Mouse (Mus musculus) liver, embryonic 14.5 days (tissue): ENCODE measurements around the gene Arpp21. TPM values are rescaled to one million over a fixed set of nuclear protein-coding genes. Genes with fewer than 3 reads are reported as not detected.

Experiments used
- ATAC-seq: fragments of 200-750 bp; cut with Nextera tagmentation; 2 replicates; pipeline ENCODE4 v1.8.0; 2017; ENCODE audit warnings: moderate number of reproducible peaks, mild to moderate bottlenecking, moderate library complexity; ENCODE audit not compliant: insufficient read depth
- DNase-seq, 3 experiments: peaks; one replicate each; pipeline ENCODE4 v3.0.0-alpha.2; 2012 to 2013; ENCODE audit warnings: low read depth in 3 of 3, low spot score in 3 of 3
- H3K27ac ChIP-seq: fragments of 300-500 bp; sonication (generic); 2 replicates; pipeline ENCODE4 v1.5.1; 2014; ENCODE audit warnings: moderate library complexity, mild to moderate bottlenecking, control low read depth, inconsistent platforms
- H3K27me3 ChIP-seq: fragments of 300-500 bp; sonication (generic); 2 replicates; pipeline ENCODE4 v1.6.1; 2014; ENCODE audit warnings: mild to moderate bottlenecking, low read length, moderate library complexity; ENCODE audit not compliant: control insufficient read depth, insufficient read depth
- H3K36me3 ChIP-seq: fragments of 300-500 bp; sonication (generic); replicated peaks from 2 replicates; pipeline ENCODE4 v1.6.1; 2014; ENCODE audit warnings: low read depth; ENCODE audit not compliant: control insufficient read depth, insufficient read depth
- H3K4me1 ChIP-seq, 2 experiments: fragments of 200-500 bp in 1 of 2; fragments of 300-500 bp in 1 of 2; sonication (generic) in 1 of 2; replicated peaks; 2 replicates each; pipeline ENCODE4 v1.6.1; 2012 to 2014; ENCODE audit warnings: antibody characterized with exemption in 1 of 2, inconsistent platforms in 1 of 2, low read length in 1 of 2; ENCODE audit not compliant: control insufficient read depth in 2 of 2, insufficient read depth in 2 of 2
- H3K4me2 ChIP-seq: fragments of 300-500 bp; sonication (generic); 2 replicates; pipeline ENCODE4 v1.6.1; 2014; ENCODE audit warnings: low read depth, mild to moderate bottlenecking, control low read depth, moderate library complexity
- H3K4me3 ChIP-seq, 2 experiments: fragments of 200-500 bp in 1 of 2; fragments of 300-500 bp in 1 of 2; sonication (generic) in 1 of 2; 2 replicates each; pipeline ENCODE4 v1.5.1; 2012 to 2014; ENCODE audit warnings: low read depth in 2 of 2, low read length in 2 of 2, mild to moderate bottlenecking in 2 of 2, control low read depth in 1 of 2, inconsistent platforms in 1 of 2, moderate library complexity in 1 of 2; ENCODE audit not compliant: insufficient read depth in 1 of 2
- H3K9ac ChIP-seq: fragments of 300-500 bp; sonication (generic); replicated peaks from 2 replicates; pipeline ENCODE4 v1.6.1; 2014; ENCODE audit warnings: mild to moderate bottlenecking, control low read depth, moderate library complexity
- H3K9me3 ChIP-seq: fragments of 300-500 bp; sonication (generic); 2 replicates; pipeline ENCODE4 v1.6.1; 2016; ENCODE audit warnings: low read length, mixed read lengths; ENCODE audit not compliant: control insufficient read depth
- CTCF ChIP-seq: IDR thresholded peaks from 2 replicates; pipeline ENCODE4 v1.5.1; 2016; ENCODE audit warnings: antibody characterized with exemption, low read depth, control low read depth
- EP300 ChIP-seq: IDR thresholded peaks from 2 replicates; pipeline ENCODE4 v1.6.1; 2016; ENCODE audit warnings: antibody characterized with exemption, low read depth
- WGBS: fragments of 180-500 bp; shearing (Covaris S2); extraction: QIAGEN DNeasy Blood & Tissue Kit; methylation state at CpG from one replicate; pipeline ENCODE4 v1.1.7; 2014; ENCODE audit not compliant: insufficient replicate concordance; 5-methylcytosine and 5-hydroxymethylcytosine counted together
- polyA plus RNA-seq, 2 experiments: library from polyadenylated mRNA; depleted of rRNA in 1 of 2; stranded (reverse) in 1 of 2; unstranded in 1 of 2; fragments of >200 nt; fragmentation: Nextera tagmentation in 1 of 2; extraction: Ambion mirVana in 1 of 2; gene quantifications; 2 replicates each; pipeline versions ENCODE4 v1.2.1 to v1.2.3; 2012 to 2014

Gene Arpp21
- polyA plus RNA-seq, 2 experiments = 0.36 to 0.42 TPM

- no peak for TF ChIP-seq EP300
- TF ChIP-seq CTCF = no peak
Measured at GRCm38 (mm10) chr9:112078453-112078852, 157.3 kb downstream of the Arpp21 start.

GRCm38 (mm10) chr9:112075273-112075672, 160.5 kb downstream of the Arpp21 start:
- H3K4me1 ChIP-seq = no peaks in the 10 kb centered on the region
- WGBS = 65% methylated on average over 5 of the region's 5 CpGs
- TF ChIP-seq CTCF (no peak), EP300 (no peak)
- no peak overlapping the region for H3K4me3 ChIP-seq
- no peaks in the 10 kb centered on the region for H3K27me3 ChIP-seq
- H3K36me3 ChIP-seq = no peaks in the 10 kb centered on the region
- ATAC-seq = no peak
- H3K9ac ChIP-seq = no peak overlapping the region
- H3K4me2 ChIP-seq = no peak overlapping the region
- H3K9me3 ChIP-seq = no peaks in the 10 kb centered on the region
- no peak overlapping the region for H3K27ac ChIP-seq
- no peak for DNase-seq

More at GRCm38 (mm10) chr9:112078453-112078852, 157.3 kb downstream of the Arpp21 start:
- no peaks in the 10 kb centered on the region for H3K36me3 ChIP-seq
- no peak overlapping the region for H3K9ac ChIP-seq
- no peak overlapping the region for H3K27ac ChIP-seq
- ATAC-seq = no peak
- no peak overlapping the region for H3K4me2 ChIP-seq
- no peak for DNase-seq
- 57% methylated on average over 4 of the region's 4 CpGs for WGBS
- no peaks in the 10 kb centered on the region for H3K9me3 ChIP-seq
- no peak overlapping the region for H3K4me3 ChIP-seq
- no peaks in the 10 kb centered on the region for H3K4me1 ChIP-seq
- H3K27me3 ChIP-seq = no peaks in the 10 kb centered on the region

GRCm38 (mm10) chr9:112074872-112075271, 160.9 kb downstream of the Arpp21 start:
- DNase-seq (no peak), ATAC-seq (no peak)
- no peaks in the 10 kb centered on the region for H3K4me1 ChIP-seq
- 51% methylated on average over 5 of the region's 5 CpGs for WGBS
- H3K36me3 ChIP-seq = no peaks in the 10 kb centered on the region
- H3K9me3 ChIP-seq = no peaks in the 10 kb centered on the region
- H3K27me3 ChIP-seq = no peaks in the 10 kb centered on the region
- TF ChIP-seq CTCF (no peak), EP300 (no peak)
- no peak overlapping the region for H3K9ac ChIP-seq
- no peak overlapping the region for H3K4me2 ChIP-seq
- H3K27ac ChIP-seq = no peak overlapping the region
- H3K4me3 ChIP-seq = no peak overlapping the region

GRCm38 (mm10) chr9:112071368-112071767, 164.4 kb downstream of the Arpp21 start:
- WGBS = 40% methylated on average over 3 of the region's 3 CpGs

GRCm38 (mm10) chr9:112070961-112071360, 164.8 kb downstream of the Arpp21 start:
- H3K9ac ChIP-seq = no peak overlapping the region
- H3K36me3 ChIP-seq = no peaks in the 10 kb centered on the region
- H3K4me3 ChIP-seq = no peak overlapping the region
- ATAC-seq (no peak), DNase-seq (no peak)
- H3K4me1 ChIP-seq = no peaks in the 10 kb centered on the region
- no peaks in the 10 kb centered on the region for H3K27me3 ChIP-seq
- WGBS = 27% methylated on average over 5 of the region's 5 CpGs
- TF ChIP-seq CTCF (no peak), EP300 (no peak)
- no peaks in the 10 kb centered on the region for H3K9me3 ChIP-seq
- no peak overlapping the region for H3K4me2 ChIP-seq
- no peak overlapping the region for H3K27ac ChIP-seq

More at GRCm38 (mm10) chr9:112071368-112071767, 164.4 kb downstream of the Arpp21 start:
- ATAC-seq = no peak
- TF ChIP-seq EP300 = no peak
- TF ChIP-seq CTCF = no peak
- no peak overlapping the region for H3K27ac ChIP-seq
- H3K9me3 ChIP-seq = no peaks in the 10 kb centered on the region
- no peak overlapping the region for H3K4me3 ChIP-seq
- H3K36me3 ChIP-seq = no peaks in the 10 kb centered on the region
- no peaks in the 10 kb centered on the region for H3K27me3 ChIP-seq
- DNase-seq = no peak
- no peak overlapping the region for H3K4me2 ChIP-seq
- H3K9ac ChIP-seq = no peak overlapping the region
- H3K4me1 ChIP-seq = no peaks in the 10 kb centered on the region
